Mouse (Mus musculus): ENCODE measurements around the gene Sik3. TPM values are rescaled to one million over a fixed set of nuclear protein-coding genes. Genes with fewer than 3 reads are reported as not detected.
"Not testable (repeated sequence)": the region's sequence is repeated elsewhere in the genome, so short reads cannot be mapped to it uniquely, and the experiment has no call there.

Gene Sik3
- polyA plus RNA-seq, 1 experiment from 2014 or later = 11.5 TPM

GRCm38 (mm10) chr9:46146437-46146836 is 133.8 kb downstream of the Sik3 start:
- Histone ChIP-seq H3K4me1 (peaks cover 19% of the 10 kb centered on the region), H3K27me3 (replicated peaks) (no peaks in the 10 kb centered on the region), H3K9ac (no peak overlapping the region), H3K36me3 (no peaks in the 10 kb centered on the region), H3K27ac (no peak overlapping the region), H3K4me2 (no peak overlapping the region), H3K9me3 (no peaks in the 10 kb centered on the region), H3K4me3 (replicated peaks) (no peak overlapping the region)
- 75% methylated on average over 3 of the region's 3 CpGs for WGBS
- ATAC-seq (ENCODE audit: insufficient read depth, low FRiP score, low read depth) = no peak

DNA sequence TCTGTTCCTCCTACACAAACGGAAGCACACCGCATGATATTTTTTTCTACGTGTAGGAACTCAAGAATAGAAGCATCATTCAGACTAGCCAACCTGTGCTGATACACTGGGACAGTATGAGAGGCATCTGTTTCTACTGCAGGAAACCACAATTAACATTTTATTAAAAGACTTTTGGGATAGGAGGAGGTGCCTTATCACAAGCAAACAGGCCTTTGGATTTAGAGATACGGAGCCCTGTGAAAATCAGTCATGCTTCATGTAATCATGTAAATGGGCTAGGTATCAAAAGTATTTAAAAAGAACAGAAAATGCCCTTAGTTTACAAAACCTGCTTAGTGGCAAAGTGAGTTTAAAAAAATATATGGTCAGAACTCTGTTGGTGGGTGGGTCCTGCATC is 136.1 kb downstream of the Sik3 start:
- Histone ChIP-seq H3K9me3 (no peaks in the 10 kb centered on the region), H3K4me3 (replicated peaks) (no peak overlapping the region), H3K36me3 (no peaks in the 10 kb centered on the region), H3K27ac (no peak overlapping the region), H3K27me3 (replicated peaks) (no peaks in the 10 kb centered on the region), H3K4me2 (no peak overlapping the region), H3K9ac (no peak overlapping the region), H3K4me1 (peaks cover 26% of the 10 kb centered on the region)
- ATAC-seq (ENCODE audit: insufficient read depth, low FRiP score, low read depth) = no peak
- 86% methylated on average over 4 of the region's 4 CpGs for WGBS

- Histone ChIP-seq H3K4me2 (no peak overlapping the region), H3K9me3 (no peaks in the 10 kb centered on the region), H3K27me3 (replicated peaks) (no peaks in the 10 kb centered on the region), H3K36me3 (no peaks in the 10 kb centered on the region), H3K4me1 (peaks cover 26% of the 10 kb centered on the region), H3K9ac (no peak overlapping the region), H3K4me3 (replicated peaks) (no peak overlapping the region), H3K27ac (0 out of 2 replicates have a peak overlapping the region, but pooled peaks have one; percentile 83)
- WGBS = 74% methylated on average over 5 of the region's 5 CpGs
- ATAC-seq (ENCODE audit: insufficient read depth, low FRiP score, low read depth) = no peak
Measured at GRCm38 (mm10) chr9:46149392-46149791, 136.8 kb downstream of the Sik3 start.

- no peak overlapping the region for H3K9ac ChIP-seq
- peak; percentile 12; the same call in 1 of the 2 replicates for ATAC-seq (ENCODE audit: insufficient read depth, low FRiP score, low read depth)
- no peaks in the 10 kb centered on the region for H3K9me3 ChIP-seq
- 60% methylated on average over 7 of the region's 7 CpGs for WGBS
- no peak overlapping the region for H3K4me2 ChIP-seq
- no peaks in the 10 kb centered on the region for H3K27me3 ChIP-seq (replicated peaks)
- peak overlapping the region; percentile 83 for H3K27ac ChIP-seq
- peaks cover 34% of the 10 kb centered on the region for H3K4me1 ChIP-seq
- H3K4me3 ChIP-seq (replicated peaks) = no peak overlapping the region
- H3K36me3 ChIP-seq = no peaks in the 10 kb centered on the region
Measured at GRCm38 (mm10) chr9:46150116-46150515, 137.5 kb downstream of the Sik3 start.

GRCm38 (mm10) chr9:46150890-46151703 is 138.5 kb downstream of the Sik3 start:
- peak overlapping the region; percentile 19; the same call in 1 of the 2 replicates for H3K4me2 ChIP-seq
- no peak overlapping the region for H3K4me3 ChIP-seq (replicated peaks)
- no peaks in the 10 kb centered on the region for H3K9me3 ChIP-seq
- H3K36me3 ChIP-seq = no peaks in the 10 kb centered on the region
- H3K4me1 ChIP-seq = peaks cover 35% of the 10 kb centered on the region
- no peaks in the 10 kb centered on the region for H3K27me3 ChIP-seq (replicated peaks)
- peak; percentile 51; the same call in 1 of the 2 replicates for ATAC-seq (ENCODE audit: insufficient read depth, low FRiP score, low read depth)
- no peak overlapping the region for H3K9ac ChIP-seq
- H3K27ac ChIP-seq = peak overlapping the region; percentile 83
- WGBS = 41% methylated on average over 2 of the region's 2 CpGs

DNA sequence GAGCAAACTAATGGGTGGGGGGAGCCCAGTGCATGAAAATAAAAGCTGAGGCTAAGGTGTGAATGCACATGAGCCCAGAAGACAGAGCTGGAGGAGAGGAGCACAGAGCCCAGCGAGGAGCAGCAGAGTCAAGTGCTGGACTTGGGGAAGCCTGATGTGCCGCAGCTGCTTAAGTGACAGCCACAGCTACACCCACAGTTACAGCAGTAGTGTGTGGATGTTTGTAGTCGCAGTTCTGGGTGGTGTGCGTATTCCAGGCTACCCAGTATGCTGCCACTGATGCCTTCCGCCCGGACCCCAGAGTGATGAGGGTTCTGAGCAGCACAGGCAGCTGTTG is 139.1 kb downstream of the Sik3 start:
- Histone ChIP-seq H3K4me1 (peaks cover 35% of the 10 kb centered on the region), H3K4me3 (replicated peaks) (no peak overlapping the region), H3K9ac (no peak overlapping the region), H3K27ac (peak overlapping the region; percentile 83), H3K27me3 (replicated peaks) (no peaks in the 10 kb centered on the region), H3K9me3 (no peaks in the 10 kb centered on the region), H3K36me3 (no peaks in the 10 kb centered on the region), H3K4me2 (peak overlapping the region; percentile 19; the same call in 1 of the 2 replicates)
- WGBS = 39% methylated on average over 6 of the region's 6 CpGs
- ATAC-seq (ENCODE audit: insufficient read depth, low FRiP score, low read depth) = peak; percentile 40; the same call in 1 of the 2 replicates

- Histone ChIP-seq H3K36me3 (no peaks in the 10 kb centered on the region), H3K27me3 (replicated peaks) (no peaks in the 10 kb centered on the region), H3K9ac (no peak overlapping the region), H3K4me1 (peaks cover 35% of the 10 kb centered on the region), H3K4me3 (replicated peaks) (no peak overlapping the region), H3K9me3 (no peaks in the 10 kb centered on the region), H3K27ac (peak overlapping the region; percentile 83), H3K4me2 (0 out of 2 replicates have a peak overlapping the region, but pooled peaks have one; percentile 19)
- no peak; the same call in 1 of the 2 replicates for ATAC-seq (ENCODE audit: insufficient read depth, low FRiP score, low read depth)
- 69% methylated on average over 8 of the region's 8 CpGs for WGBS
Measured at GRCm38 (mm10) chr9:46152067-46153015, 139.7 kb downstream of the Sik3 start.

GRCm38 (mm10) chr9:46154469-46154868 is 141.8 kb downstream of the Sik3 start:
- no peaks in the 10 kb centered on the region for H3K9me3 ChIP-seq
- no peaks in the 10 kb centered on the region for H3K27me3 ChIP-seq (replicated peaks)
- ATAC-seq (ENCODE audit: insufficient read depth, low FRiP score, low read depth) = no peak
- no peak overlapping the region for H3K9ac ChIP-seq
- no peak overlapping the region for H3K4me3 ChIP-seq (replicated peaks)
- 0 out of 2 replicates have a peak overlapping the region, but pooled peaks have one; percentile 19 for H3K27ac ChIP-seq
- WGBS = 41% methylated on average over 2 of the region's 2 CpGs
- peaks cover 35% of the 10 kb centered on the region for H3K4me1 ChIP-seq
- no peak overlapping the region for H3K4me2 ChIP-seq
- H3K36me3 ChIP-seq = no peaks in the 10 kb centered on the region

- no peak overlapping the region for H3K9ac ChIP-seq
- peaks cover 30% of the 10 kb centered on the region for H3K4me1 ChIP-seq
- 54% methylated on average over 4 of the region's 4 CpGs for WGBS
- H3K27ac ChIP-seq = 0 out of 2 replicates have a peak overlapping the region, but pooled peaks have one; percentile 19
- no peak overlapping the region for H3K4me3 ChIP-seq (replicated peaks)
- no peak overlapping the region for H3K4me2 ChIP-seq
- ATAC-seq (ENCODE audit: insufficient read depth, low FRiP score, low read depth) = no peak
- H3K27me3 ChIP-seq (replicated peaks) = no peaks in the 10 kb centered on the region
- H3K9me3 ChIP-seq = no peaks in the 10 kb centered on the region
- H3K36me3 ChIP-seq = no peaks in the 10 kb centered on the region
Measured at GRCm38 (mm10) chr9:46155026-46155425, 142.4 kb downstream of the Sik3 start.

DNA sequence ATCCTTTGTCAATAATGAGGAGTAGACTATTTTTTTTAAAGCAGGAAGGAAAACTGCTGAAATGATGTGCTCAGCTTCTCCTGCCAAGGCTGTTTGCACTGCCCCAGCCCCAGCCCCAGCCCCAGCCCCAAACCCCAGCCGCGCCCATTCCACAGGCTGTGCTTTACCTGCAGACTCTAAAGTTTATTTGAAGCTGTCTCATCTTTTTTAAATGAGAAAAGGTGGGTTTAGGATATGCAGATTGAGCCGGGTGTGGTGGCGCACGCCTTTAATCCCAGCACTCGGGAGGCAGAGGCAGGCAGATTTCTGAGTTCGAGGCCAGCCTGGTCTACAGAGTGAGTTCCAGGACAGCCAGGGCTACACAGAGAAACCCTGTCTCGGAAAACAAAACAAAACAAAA is 143.2 kb downstream of the Sik3 start:
- not testable (repeated sequence) for H3K4me2 ChIP-seq; H3K4me3 ChIP-seq (replicated peaks); H3K27ac ChIP-seq; ATAC-seq (ENCODE audit: insufficient read depth, low FRiP score, low read depth); H3K9me3 ChIP-seq; H3K27me3 ChIP-seq (replicated peaks); H3K9ac ChIP-seq; H3K36me3 ChIP-seq
- 89% methylated on average over 8 of the region's 8 CpGs for WGBS
- peaks cover 22% of the 10 kb centered on the region for H3K4me1 ChIP-seq

DNA sequence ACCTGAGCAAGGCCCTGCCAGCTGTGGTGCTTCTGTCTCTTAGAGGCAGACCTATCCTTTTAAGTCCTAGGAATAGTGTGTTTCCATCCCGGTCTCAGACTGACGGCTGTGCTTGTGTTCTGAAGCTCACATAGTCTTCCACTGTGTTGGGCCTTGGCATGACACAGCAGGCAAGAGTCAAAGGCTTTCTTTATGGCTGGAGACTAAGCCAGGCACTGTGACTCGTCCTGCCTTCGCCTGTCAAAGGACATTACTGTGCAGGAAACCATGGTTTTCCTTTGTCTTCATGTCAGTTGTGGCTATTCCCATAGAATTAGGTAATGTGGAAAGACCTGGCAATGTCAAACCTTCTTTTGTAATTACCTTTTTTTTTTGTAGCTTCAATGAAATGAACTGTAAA is 144.1 kb downstream of the Sik3 start:
- Histone ChIP-seq H3K9ac (no peak overlapping the region), H3K4me3 (replicated peaks) (no peak overlapping the region), H3K9me3 (no peaks in the 10 kb centered on the region), H3K27ac (no peak overlapping the region), H3K4me2 (no peak overlapping the region), H3K4me1 (peaks cover 13% of the 10 kb centered on the region), H3K36me3 (no peaks in the 10 kb centered on the region), H3K27me3 (replicated peaks) (no peaks in the 10 kb centered on the region)
- WGBS = 70% methylated on average over 4 of the region's 4 CpGs
- no peak for ATAC-seq (ENCODE audit: insufficient read depth, low FRiP score, low read depth)

All from stomach, embryonic 15.5 days (tissue).